Mouse (Mus musculus): ENCODE measurements around the gene Fam24a. TPM values are rescaled to one million over a fixed set of nuclear protein-coding genes. Genes with fewer than 3 reads are reported as not detected.

Gene Fam24a
- total RNA-seq (2012; rRNA removed) (not detected in 2 replicates), polyA plus RNA-seq (2012; ENCODE audit: insufficient read depth in 1 of 2, insufficient read length in 2 of 2, low read depth in 1 of 2, low replicate concordance in 2 of 2, missing spikeins in 1 of 2) (not detected)

DNA sequence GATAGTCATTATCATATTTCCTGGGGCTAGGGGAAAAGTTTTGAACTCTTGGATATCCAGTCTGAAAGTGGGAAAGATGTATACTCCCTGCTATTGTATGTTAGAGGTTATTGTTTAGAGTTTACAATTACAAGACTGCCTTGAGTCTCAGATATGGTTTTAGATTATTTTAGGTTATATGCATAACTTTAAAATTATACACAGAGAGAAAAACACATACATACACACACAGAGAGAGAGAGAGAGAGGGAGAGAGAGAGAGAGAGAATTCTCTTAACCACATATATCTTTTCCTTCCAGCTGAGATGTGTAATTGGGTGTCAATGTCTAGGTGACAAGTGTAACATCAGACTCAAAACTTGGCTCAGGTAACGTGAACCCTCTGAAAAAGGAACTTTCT, at the start of gene Fam24a:
Gene Fam24a, plus strand, starts transcription at position 301 of the 400 bp plus-strand sequence.
- H3K79me2 ChIP-seq (ENCODE audit: control insufficient read depth, insufficient read depth, low read length, poor library complexity): no peaks in the 10 kb centered on the region
- TF ChIP-seq E2F4 (IDR thresholded peaks at IDR 0.05; ENCODE audit: borderline replicate concordance, low read depth, low read length) (no peak), USF2 (IDR thresholded peaks at IDR 0.05; ENCODE audit: borderline replicate concordance in 1 of 2, insufficient read depth in 1 of 2, low read depth in 1 of 2, low read length in 2 of 2) (no peak), POLR2AphosphoS5 (IDR thresholded peaks at IDR 0.05; ENCODE audit: borderline replicate concordance, low read depth, low read length) (no peak), UBTF (IDR thresholded peaks at IDR 0.05; ENCODE audit: borderline replicate concordance, insufficient read depth, low read depth, low read length) (no peak), ZKSCAN1 (IDR thresholded peaks at IDR 0.05; ENCODE audit: low read depth, low read length) (no peak), CHD1 (IDR thresholded peaks at IDR 0.05; ENCODE audit: low read depth, low read length) (no peak), TCF12 (IDR thresholded peaks at IDR 0.05; ENCODE audit: low read depth, low read length) (no peak), ELF1 (IDR thresholded peaks at IDR 0.05; ENCODE audit: low read depth, low read length) (no peak), CTCF (IDR thresholded peaks at IDR 0.05 in 2 of 3, conservative IDR thresholded peaks at IDR 0.05 in 1 of 3; ENCODE audit: control insufficient read depth in 1 of 3, insufficient read depth in 1 of 3, low read depth in 2 of 3, low read length in 3 of 3, poor library complexity in 1 of 3, severe bottlenecking in 1 of 3) (no peak), ZMIZ1 (IDR thresholded peaks at IDR 0.05; ENCODE audit: low read depth, low read length) (no peak), MYC (IDR thresholded peaks at IDR 0.05; ENCODE audit: low read depth, low read length) (no peak), MEF2A (IDR thresholded peaks at IDR 0.05; ENCODE audit: extremely low read depth, insufficient replicate concordance, low read depth, low read length, poor library complexity, severe bottlenecking) (no peak), KAT2A (conservative IDR thresholded peaks at IDR 0.05; ENCODE audit: low read depth, low read length) (no peak), GATA1 (IDR thresholded peaks at IDR 0.05; ENCODE audit: low read depth, low read length) (no peak), EP300 (IDR thresholded peaks at IDR 0.05; ENCODE audit: low read depth in 1 of 2, low read length in 2 of 2) (no peak), USF1 (IDR thresholded peaks at IDR 0.05; ENCODE audit: low read depth, low read length) (no peak), SMC3 (IDR thresholded peaks at IDR 0.05; ENCODE audit: low read depth, low read length) (no peak)
- no peaks in the 10 kb centered on the region for H3K36me3 ChIP-seq (ENCODE audit: control insufficient read depth in 1 of 2, insufficient read depth in 2 of 2, low read length in 2 of 2)
- H3K27ac ChIP-seq (ENCODE audit: control insufficient read depth, low read depth, low read length): no peak within 1 kb of the TSS
- no peaks in the 10 kb centered on the region for H3K27me3 ChIP-seq (ENCODE audit: control insufficient read depth in 1 of 2, insufficient read depth in 2 of 2, low read length in 2 of 2)
- no peaks in the 10 kb centered on the region for H3K9me3 ChIP-seq (replicated peaks; ENCODE audit: insufficient read depth, low read length)
- H3K9ac ChIP-seq (ENCODE audit: control insufficient read depth, low read depth, low read length, poor library complexity, severe bottlenecking): no peak within 1 kb of the TSS
- DNase-seq (ENCODE audit: low read depth, low spot score): no peak
- H3K4me1 ChIP-seq (ENCODE audit: control insufficient read depth in 1 of 2, insufficient read depth in 2 of 2, low read length in 2 of 2): no peaks in the 10 kb centered on the region
- no peak within 1 kb of the TSS for H3K4me3 ChIP-seq (ENCODE audit: control insufficient read depth in 1 of 2, insufficient read depth in 1 of 2, low read depth in 2 of 2, low read length in 2 of 2)

DNA sequence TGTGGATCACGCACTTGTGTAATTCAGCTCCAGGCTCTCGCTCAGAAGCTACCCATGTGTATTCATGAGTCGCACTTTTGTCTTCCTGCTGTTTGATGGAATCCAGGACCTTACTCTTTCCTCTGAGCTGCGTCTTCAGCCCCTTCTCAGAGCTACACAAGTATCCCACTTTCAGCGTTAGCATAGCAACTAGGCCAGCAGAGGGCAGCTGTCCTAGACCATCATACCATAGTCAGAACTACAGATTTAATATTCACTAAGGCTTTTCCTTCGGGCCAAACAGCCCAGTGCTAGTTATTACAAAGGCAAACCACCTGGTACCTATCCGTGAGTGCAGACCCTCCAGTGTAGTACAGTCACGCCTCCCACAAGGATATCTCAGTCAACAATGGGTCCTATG, 36.5 kb upstream of the Fam24a start:
- Histone ChIP-seq H3K9me3 (replicated peaks; ENCODE audit: insufficient read depth, low read length) (no peaks in the 10 kb centered on the region), H3K36me3 (ENCODE audit: control insufficient read depth in 1 of 2, insufficient read depth in 2 of 2, low read length in 2 of 2) (no peaks in the 10 kb centered on the region), H3K79me2 (ENCODE audit: control insufficient read depth, insufficient read depth, low read length, poor library complexity) (no peaks in the 10 kb centered on the region), H3K9ac (ENCODE audit: control insufficient read depth, low read depth, low read length, poor library complexity, severe bottlenecking) (no peak overlapping the region), H3K27ac (ENCODE audit: control insufficient read depth, low read depth, low read length) (no peak overlapping the region), H3K27me3 (ENCODE audit: control insufficient read depth in 1 of 2, insufficient read depth in 2 of 2, low read length in 2 of 2) (no peaks in the 10 kb centered on the region), H3K4me3 (ENCODE audit: control insufficient read depth in 1 of 2, insufficient read depth in 1 of 2, low read depth in 2 of 2, low read length in 2 of 2) (no peak overlapping the region), H3K4me1 (ENCODE audit: control insufficient read depth in 1 of 2, insufficient read depth in 2 of 2, low read length in 2 of 2) (no peaks in the 10 kb centered on the region)
- no peak for DNase-seq (ENCODE audit: low read depth, low spot score)
- TF ChIP-seq GATA1 (IDR thresholded peaks at IDR 0.05; ENCODE audit: low read depth, low read length) (no peak), ETS1 (IDR thresholded peaks at IDR 0.05; ENCODE audit: low read depth, low read length) (no peak), KAT2A (conservative IDR thresholded peaks at IDR 0.05; ENCODE audit: low read depth, low read length) (no peak), UBTF (IDR thresholded peaks at IDR 0.05; ENCODE audit: borderline replicate concordance, insufficient read depth, low read depth, low read length) (no peak)

Measured in MEL (cell line).